In genomic region chr7:25848444-25848812, GRCm38 (mm10) we compare ENCODE assay signal across 8 mouse cellular contexts. TPM values are rescaled to one million over a fixed set of nuclear protein-coding genes. Genes with fewer than 3 reads are reported as not detected.
DNase-seq lines count a peak whose midpoint lies in the region; ATAC-seq lines count a peak whose summit lies in the region.

No protein-coding gene starts in this region.

- no peaks in the 10 kb centered on the region for H3K36me3 ChIP-seq in lung, embryonic 16.5 days (ENCODE audit: control insufficient read depth, insufficient read depth, low read length)

- peak overlapping the region; percentile 41 for H3K4me3 ChIP-seq in lung, embryonic 16.5 days (ENCODE audit: low read length)

- peak; percentile 35 for DNase-seq in adrenal gland, postnatal 14 days
- DNase-seq in adrenal gland, adult 2 months = no peak
- no peak for DNase-seq in lung, postnatal 14 days
- DNase-seq in natural killer cell, adult 2 months (ENCODE audit: low spot score in 2 of 2) = no peak
- no peak for DNase-seq in frontal cortex, postnatal 36 days (ENCODE audit: low spot score in 2 of 2)

- no peaks in the 10 kb centered on the region; the same call in 1 of the 2 replicates for H3K27me3 ChIP-seq in lung, embryonic 16.5 days (ENCODE audit: control insufficient read depth, insufficient read depth, low read depth, low read length)

- peak overlapping the region; percentile 63 for H3K9ac ChIP-seq in lung, embryonic 16.5 days (ENCODE audit: low read length)

- 26% methylated on average over 11 of the region's 11 CpGs for WGBS in lung, embryonic 16.5 days

- H3K27ac ChIP-seq in lung, embryonic 16.5 days (ENCODE audit: low read length) = no peak overlapping the region

- ATAC-seq in lung, embryonic 16.5 days (ENCODE audit: low read depth) = no peak
- peak; percentile 33; the same call in 1 of the 2 replicates for ATAC-seq in granulocyte monocyte progenitor cell, adult 5-6 weeks (replicated peaks; ENCODE audit: poor library complexity, severe bottlenecking)
- ATAC-seq in megakaryocyte progenitor cell, adult 5-6 weeks (replicated peaks; ENCODE audit: poor library complexity) = peak; percentile 58

- H3K4me2 ChIP-seq in lung, embryonic 16.5 days (ENCODE audit: low read depth, low read length) = peak overlapping the region; percentile 55

- no peaks in the 10 kb centered on the region for H3K9me3 ChIP-seq in lung, embryonic 16.5 days (ENCODE audit: control insufficient read depth, low read length)

- H3K4me1 ChIP-seq in lung, embryonic 16.5 days (replicated peaks; ENCODE audit: control insufficient read depth, insufficient read depth, low read length) = peaks cover 12% of the 10 kb centered on the region

RNA-seq across cellular contexts. Expression of gene Cyp2s1, which starts 31.7 kb away (rescaled TPM):
- total RNA-seq in adrenal gland, postnatal 14 days (2021) = 2.9 and 3.3 TPM in 2 replicates
- total RNA-seq in adrenal gland, adult 2 months (2021) = 1 to 10 TPM; 2.5 to 3.4 TPM
- polyA plus RNA-seq in adrenal gland, adult 2 months (2012; rRNA removed) = 2.4 and 3.0 TPM in 2 replicates
- 18.9 and 21.0 TPM in 2 replicates for polyA plus RNA-seq in lung, embryonic 16.5 days (2015; fragmentation: Nextera tagmentation; extraction: Ambion mirVana)
- total RNA-seq in granulocyte monocyte progenitor cell, adult 5-6 weeks (2014; fragmentation: Nextera tagmentation) = not detected in 2 replicates
- total RNA-seq in granulocyte monocyte progenitor cell, adult 5-6 weeks (2017) = not detected in 2 replicates
- 0.17 TPM in 1 of 2 replicates, not detected in the other for total RNA-seq in megakaryocyte progenitor cell, adult 5-6 weeks (2015)
- total RNA-seq in megakaryocyte progenitor cell, adult 5-6 weeks (2017) = not detected in 2 replicates

RNA-seq across cellular contexts. Expression of gene Cyp2b10, which starts 49.0 kb away (rescaled TPM):
- 13.5 and 55.9 TPM in 2 replicates for total RNA-seq in adrenal gland, postnatal 14 days (2021)
- 10 to 100 TPM; 16.1 to 54.8 TPM for total RNA-seq in adrenal gland, adult 2 months (2021)
- 0.18 and 0.37 TPM in 2 replicates for polyA plus RNA-seq in adrenal gland, adult 2 months (2012; rRNA removed)
- polyA plus RNA-seq in lung, embryonic 16.5 days (2015; fragmentation: Nextera tagmentation; extraction: Ambion mirVana) = 0.60 and 1.4 TPM in 2 replicates
- not detected in 2 replicates for total RNA-seq in granulocyte monocyte progenitor cell, adult 5-6 weeks (2014; fragmentation: Nextera tagmentation)
- total RNA-seq in granulocyte monocyte progenitor cell, adult 5-6 weeks (2017) = not detected in 2 replicates
- total RNA-seq in megakaryocyte progenitor cell, adult 5-6 weeks (2015) = not detected in 2 replicates
- total RNA-seq in megakaryocyte progenitor cell, adult 5-6 weeks (2017) = not detected in 2 replicates

RNA-seq across cellular contexts. Expression of gene Axl, which starts 59.9 kb away (rescaled TPM):
- 44.8 and 57.9 TPM in 2 replicates for total RNA-seq in adrenal gland, postnatal 14 days (2021)
- total RNA-seq in adrenal gland, adult 2 months (2021) = 10 to 100 TPM; 42.1 to 73.8 TPM
- 40.3 TPM in 2 replicates for polyA plus RNA-seq in adrenal gland, adult 2 months (2012; rRNA removed)
- polyA plus RNA-seq in lung, embryonic 16.5 days (2015; fragmentation: Nextera tagmentation; extraction: Ambion mirVana) = 53.6 and 55.1 TPM in 2 replicates
- 1.0 and 4.0 TPM in 2 replicates for total RNA-seq in granulocyte monocyte progenitor cell, adult 5-6 weeks (2014; fragmentation: Nextera tagmentation)
- total RNA-seq in granulocyte monocyte progenitor cell, adult 5-6 weeks (2017) = 0.43 and 5.5 TPM in 2 replicates
- total RNA-seq in megakaryocyte progenitor cell, adult 5-6 weeks (2015) = 1.1 and 2.3 TPM in 2 replicates
- total RNA-seq in megakaryocyte progenitor cell, adult 5-6 weeks (2017) = 1.5 and 1.9 TPM in 2 replicates

Comparison
In these comparisons a context has a peak if more than half of its experiments do, and no peak if none do; other contexts are left out.
1. RNA of gene Cyp2b10, which starts 49.0 kb away (total RNA-seq): 16.1 to 54.8 TPM in adrenal gland, adult 2 months and 13.5 to 55.9 TPM in adrenal gland, postnatal 14 days; not detected in granulocyte monocyte progenitor cell, adult 5-6 weeks and not detected in megakaryocyte progenitor cell, adult 5-6 weeks; every median in the first group is over 10 times any median in the second.